Mouse (Mus musculus): ENCODE data around the gene Rnf31.

Rnf31 gene

GRCm38 (mm10) chr14:55578668-55579269, 12.7 kb upstream of the Rnf31 start:
- WGBS, result 37% methylated on average over 6 of the region's 6 CpGs

GRCm38 (mm10) chr14:55579511-55580496, 11.7 kb upstream of the Rnf31 start:
- 85% methylated on average over 23 of the region's 23 CpGs for WGBS

GRCm38 (mm10) chr14:55580731-55581130, 10.8 kb upstream of the Rnf31 start:
- 93% methylated on average over 16 of the region's 16 CpGs for WGBS

GRCm38 (mm10) chr14:55581981-55582681, 9.4 kb upstream of the Rnf31 start:
- WGBS, result 75% methylated on average over 9 of the region's 9 CpGs

- WGBS, result 40% methylated on average over 5 of the region's 5 CpGs
These were observed 7.2 kb upstream of the Rnf31 start for GRCm38 (mm10) chr14:55584303-55584701.

- WGBS, result 5% methylated on average over 43 of the region's 43 CpGs
These were observed 6.6 kb upstream of the Rnf31 start, which contains the start of gene Emc9 for GRCm38 (mm10) chr14:55584702-55585565. Gene Emc9, minus strand, starts transcription at chr14:55585302.

- WGBS, result 76% methylated on average over 6 of the region's 6 CpGs
These were observed 5.9 kb upstream of the Rnf31 start for GRCm38 (mm10) chr14:55585566-55585960.

- 99% methylated on average over 2 of the region's 2 CpGs for WGBS
These were observed 5.4 kb upstream of the Rnf31 start for GRCm38 (mm10) chr14:55586149-55586548.

- WGBS, result 90% methylated on average over 5 of the region's 5 CpGs
These were observed 2.2 kb upstream of the Rnf31 start for GRCm38 (mm10) chr14:55589271-55589670.

- 87% methylated on average over 11 of the region's 11 CpGs for WGBS
These were observed 1.6 kb upstream of the Rnf31 start for GRCm38 (mm10) chr14:55589771-55590448.

GRCm38 (mm10) chr14:55590748-55591330, 669 bp upstream of the Rnf31 start, which contains the start of gene Psme2:
Gene Psme2, minus strand, starts transcription at chr14:55591113.
- WGBS, result under 1% methylated on average over 22 of the region's 22 CpGs

GRCm38 (mm10) chr14:55592226-55592625, 718 bp downstream of the Rnf31 start:
- WGBS, result 3% methylated on average over 16 of the region's 16 CpGs

- WGBS, result 68% methylated on average over 13 of the region's 13 CpGs
These were observed 4.7 kb downstream of the Rnf31 start for GRCm38 (mm10) chr14:55596036-55596690.

GRCm38 (mm10) chr14:55598521-55599390, 7.2 kb downstream of the Rnf31 start:
- WGBS, result 96% methylated on average over 21 of the region's 21 CpGs

GRCm38 (mm10) chr14:55603271-55603632, 11.7 kb downstream of the Rnf31 start, which contains the start of gene Irf9:
Gene Irf9, plus strand, starts transcription at chr14:55603571.
- WGBS, result 88% methylated on average over 7 of the region's 7 CpGs

- WGBS, result 19% methylated on average over 19 of the region's 19 CpGs
These were observed 12.4 kb downstream of the Rnf31 start for GRCm38 (mm10) chr14:55603633-55604576.

- 93% methylated on average over 11 of the region's 11 CpGs for WGBS
These were observed 13.3 kb downstream of the Rnf31 start for GRCm38 (mm10) chr14:55604823-55605222.
